Mouse (Mus musculus): ENCODE measurements around the gene Igfbp4. TPM values are rescaled to one million over a fixed set of nuclear protein-coding genes. Genes with fewer than 3 reads are reported as not detected.

The Igfbp4 gene
- polyA plus RNA-seq, 1 experiment from 2014 or later: 125 TPM

DNA sequence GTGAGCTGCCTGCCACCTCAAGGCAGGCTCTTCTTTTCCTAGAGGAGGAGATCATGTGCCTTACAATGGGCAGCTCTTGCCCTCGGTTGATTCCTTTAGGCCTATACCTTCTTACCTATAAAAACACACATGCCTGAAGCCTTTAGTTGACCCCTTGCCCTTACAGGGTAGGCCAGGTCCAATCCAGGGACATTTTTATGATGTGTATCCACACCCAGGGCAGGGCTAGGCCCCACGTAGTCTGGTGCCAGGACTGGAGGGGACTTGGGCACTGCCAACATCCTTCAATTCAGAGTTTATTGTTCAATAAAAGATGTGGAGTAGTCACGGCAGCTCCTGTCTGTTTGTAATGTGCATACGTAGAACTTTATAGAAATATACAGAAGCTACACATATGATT, 55.4 kb downstream of the Igfbp4 start:
- DNase-seq (ENCODE audit: low spot score) (no peak), ATAC-seq (no peak)
- Histone ChIP-seq H3K9me3 (replicated peaks; ENCODE audit: control insufficient read depth, low read length) (no peaks in the 10 kb centered on the region; the same call in 1 of the 2 replicates), H3K27ac (ENCODE audit: low read depth, low read length) (no peak overlapping the region), H3K4me1 (ENCODE audit: control insufficient read depth, insufficient read depth, low read length) (no peaks in the 10 kb centered on the region), H3K9ac (ENCODE audit: low read length) (no peak overlapping the region), H3K36me3 (ENCODE audit: control insufficient read depth, insufficient read depth, low read length) (no peaks in the 10 kb centered on the region), H3K4me3 (ENCODE audit: low read depth, low read length) (no peak overlapping the region), H3K4me2 (ENCODE audit: low read length) (no peak overlapping the region), H3K27me3 (replicated peaks; ENCODE audit: control insufficient read depth, insufficient read depth, low read length) (no peaks in the 10 kb centered on the region)
- WGBS: 73% methylated on average over 4 of the region's 4 CpGs

DNA sequence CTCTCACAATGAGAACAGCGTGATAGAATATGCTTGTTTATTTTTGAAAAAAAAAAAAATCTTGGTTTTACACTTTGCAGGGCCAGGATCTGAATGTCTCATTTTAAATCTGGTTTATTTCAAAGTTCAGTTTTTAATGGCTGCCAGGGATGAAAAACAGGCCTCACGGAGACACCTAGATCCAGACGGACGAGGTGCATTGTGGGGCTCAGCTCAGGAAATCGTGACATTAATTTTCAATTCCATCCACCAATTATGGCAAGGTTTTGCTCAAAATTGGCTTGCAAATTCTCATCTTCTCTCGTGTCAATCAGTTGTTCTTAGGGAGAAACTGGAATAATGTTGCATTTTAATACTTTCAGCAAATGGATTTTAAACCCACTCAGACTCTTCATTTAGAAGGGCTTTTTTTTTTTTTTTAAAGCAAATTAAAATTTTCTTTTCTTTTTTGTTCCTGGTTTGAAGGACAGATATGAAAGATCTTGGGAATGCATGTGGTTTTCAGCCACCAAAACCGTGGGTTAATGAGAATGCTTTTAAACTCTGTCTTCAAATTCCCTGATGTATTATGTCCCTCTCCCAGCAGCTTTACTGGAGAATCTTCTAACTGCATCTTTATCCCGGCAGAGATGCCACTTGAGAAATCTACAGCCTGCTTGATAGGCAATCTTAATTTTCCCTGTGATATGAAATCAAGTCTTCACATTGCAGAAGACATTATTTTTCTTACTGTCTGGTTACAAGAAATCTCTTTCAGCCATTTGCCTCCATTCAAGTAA, 56.1 kb downstream of the Igfbp4 start:
- no peak overlapping the region for H3K4me3 ChIP-seq (ENCODE audit: low read depth, low read length)
- no peak overlapping the region for H3K27ac ChIP-seq (ENCODE audit: low read depth, low read length)
- 77% methylated on average over 8 of the region's 8 CpGs for WGBS
- H3K9me3 ChIP-seq (replicated peaks; ENCODE audit: control insufficient read depth, low read length): no peaks in the 10 kb centered on the region; the same call in 1 of the 2 replicates
- H3K27me3 ChIP-seq (replicated peaks; ENCODE audit: control insufficient read depth, insufficient read depth, low read length): no peaks in the 10 kb centered on the region
- H3K36me3 ChIP-seq (ENCODE audit: control insufficient read depth, insufficient read depth, low read length): no peaks in the 10 kb centered on the region
- no peak overlapping the region for H3K4me2 ChIP-seq (ENCODE audit: low read length)
- ATAC-seq: no peak
- peak; percentile 6 for DNase-seq (ENCODE audit: low spot score)
- H3K4me1 ChIP-seq (ENCODE audit: control insufficient read depth, insufficient read depth, low read length): no peaks in the 10 kb centered on the region
- H3K9ac ChIP-seq (ENCODE audit: low read length): no peak overlapping the region

DNA sequence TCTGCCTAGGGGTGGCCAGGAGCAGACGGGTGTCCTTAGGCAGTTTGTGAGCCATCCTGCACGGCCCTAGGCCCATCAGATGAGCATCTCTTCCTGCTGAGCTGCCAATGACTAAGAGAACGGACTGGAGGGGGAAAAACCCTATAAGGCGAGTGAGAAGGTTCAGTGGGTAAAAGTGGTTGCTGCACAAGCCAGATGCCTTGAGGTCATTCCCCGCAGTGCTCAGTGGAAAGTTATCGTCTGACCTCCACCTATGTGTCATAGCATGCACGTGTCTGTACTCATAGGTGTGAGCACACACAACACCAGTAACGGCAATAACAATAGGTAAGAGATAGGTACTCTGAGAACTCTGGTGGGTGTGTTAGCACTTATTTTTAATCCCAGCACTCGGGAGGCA, 57.9 kb downstream of the Igfbp4 start:
- H3K4me2 ChIP-seq (ENCODE audit: low read length): no peak overlapping the region
- H3K9ac ChIP-seq (ENCODE audit: low read length): no peak overlapping the region
- no peak overlapping the region for H3K4me3 ChIP-seq (ENCODE audit: low read depth, low read length)
- H3K36me3 ChIP-seq (ENCODE audit: control insufficient read depth, insufficient read depth, low read length): no peaks in the 10 kb centered on the region
- WGBS: 88% methylated on average over 9 of the region's 9 CpGs
- no peaks in the 10 kb centered on the region for H3K27me3 ChIP-seq (replicated peaks; ENCODE audit: control insufficient read depth, insufficient read depth, low read length)
- H3K9me3 ChIP-seq (replicated peaks; ENCODE audit: control insufficient read depth, low read length): no peaks in the 10 kb centered on the region; the same call in 1 of the 2 replicates
- H3K4me1 ChIP-seq (ENCODE audit: control insufficient read depth, insufficient read depth, low read length): no peaks in the 10 kb centered on the region
- no peak overlapping the region for H3K27ac ChIP-seq (ENCODE audit: low read depth, low read length)
- DNase-seq (ENCODE audit: low spot score): no peak
- ATAC-seq: no peak

DNA sequence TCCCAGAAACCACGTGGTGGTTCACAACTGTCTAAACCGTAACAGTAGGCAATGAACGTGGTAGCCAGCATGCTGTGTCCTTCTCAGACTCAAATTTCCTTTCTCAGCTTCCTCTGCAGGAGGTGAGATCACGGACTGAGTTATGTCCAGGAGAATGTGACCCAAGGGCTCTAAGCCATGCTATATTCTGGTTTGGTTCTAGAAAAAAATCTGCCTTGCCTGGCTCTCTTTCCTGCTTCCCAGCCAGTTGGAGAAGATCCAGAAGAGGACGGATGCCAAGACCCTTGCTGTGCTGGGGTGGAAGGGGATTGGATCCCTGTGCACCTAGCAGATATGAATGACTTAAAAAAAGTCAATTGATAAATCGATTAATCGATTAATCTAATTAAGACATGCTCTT, 58.5 kb downstream of the Igfbp4 start:
- Histone ChIP-seq H3K36me3 (ENCODE audit: control insufficient read depth, insufficient read depth, low read length) (no peaks in the 10 kb centered on the region), H3K4me1 (ENCODE audit: control insufficient read depth, insufficient read depth, low read length) (no peaks in the 10 kb centered on the region), H3K9me3 (replicated peaks; ENCODE audit: control insufficient read depth, low read length) (no peaks in the 10 kb centered on the region; the same call in 1 of the 2 replicates), H3K4me2 (ENCODE audit: low read length) (no peak overlapping the region), H3K27ac (ENCODE audit: low read depth, low read length) (no peak overlapping the region), H3K27me3 (replicated peaks; ENCODE audit: control insufficient read depth, insufficient read depth, low read length) (no peaks in the 10 kb centered on the region), H3K9ac (ENCODE audit: low read length) (no peak overlapping the region), H3K4me3 (ENCODE audit: low read depth, low read length) (no peak overlapping the region)
- WGBS: 83% methylated on average over 7 of the region's 7 CpGs
- DNase-seq (ENCODE audit: low spot score): no peak
- no peak for ATAC-seq

DNA sequence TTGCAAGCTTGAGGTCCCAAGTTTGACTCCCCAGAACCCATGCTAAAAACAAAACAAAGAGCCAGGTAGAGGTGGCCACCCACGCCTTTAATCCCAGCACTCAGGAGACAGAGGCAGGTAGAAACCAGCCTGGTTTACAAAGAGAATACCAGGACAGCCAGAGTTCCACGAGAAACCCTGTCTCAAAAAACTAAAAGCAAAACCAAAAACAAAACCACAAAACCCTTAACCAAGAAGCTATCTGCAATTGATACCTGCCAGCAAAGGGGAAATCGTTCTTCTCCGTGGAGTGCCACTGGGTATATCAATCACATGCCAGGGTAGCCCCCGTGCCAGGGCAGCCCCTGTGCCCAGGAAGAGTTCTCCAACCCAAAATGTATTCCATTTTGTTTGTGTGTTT, 59.2 kb downstream of the Igfbp4 start:
- Histone ChIP-seq H3K36me3 (ENCODE audit: control insufficient read depth, insufficient read depth, low read length) (no peaks in the 10 kb centered on the region), H3K27me3 (replicated peaks; ENCODE audit: control insufficient read depth, insufficient read depth, low read length) (no peaks in the 10 kb centered on the region), H3K4me1 (ENCODE audit: control insufficient read depth, insufficient read depth, low read length) (no peaks in the 10 kb centered on the region), H3K4me3 (ENCODE audit: low read depth, low read length) (no peak overlapping the region), H3K9me3 (replicated peaks; ENCODE audit: control insufficient read depth, low read length) (no peaks in the 10 kb centered on the region), H3K9ac (ENCODE audit: low read length) (no peak overlapping the region), H3K27ac (ENCODE audit: low read depth, low read length) (no peak overlapping the region), H3K4me2 (ENCODE audit: low read length) (no peak overlapping the region)
- DNase-seq (ENCODE audit: low spot score) (no peak), ATAC-seq (no peak)
- WGBS: 89% methylated on average over 5 of the region's 5 CpGs

DNA sequence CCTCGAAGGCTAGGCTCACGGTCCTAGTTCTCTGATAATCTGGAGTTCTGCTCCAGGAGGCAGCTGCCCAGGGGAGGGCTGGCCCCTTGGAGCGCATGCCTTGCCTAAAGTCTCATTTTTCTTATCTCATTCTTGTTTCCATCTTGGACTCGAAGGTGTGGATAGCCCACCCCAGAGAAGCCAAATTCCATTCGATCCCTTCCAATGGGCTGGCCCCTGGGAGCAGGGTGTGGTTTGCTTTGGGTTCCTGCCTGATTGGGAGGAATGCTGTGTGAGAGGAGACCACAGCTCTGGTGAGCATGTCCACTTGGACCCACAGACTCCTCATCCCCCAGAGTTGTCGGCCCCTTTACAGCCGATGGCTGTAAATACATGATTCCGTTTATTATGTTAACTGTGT, 60.6 kb downstream of the Igfbp4 start:
- no peak for ATAC-seq
- no peaks in the 10 kb centered on the region for H3K4me1 ChIP-seq (ENCODE audit: control insufficient read depth, insufficient read depth, low read length)

DNA sequence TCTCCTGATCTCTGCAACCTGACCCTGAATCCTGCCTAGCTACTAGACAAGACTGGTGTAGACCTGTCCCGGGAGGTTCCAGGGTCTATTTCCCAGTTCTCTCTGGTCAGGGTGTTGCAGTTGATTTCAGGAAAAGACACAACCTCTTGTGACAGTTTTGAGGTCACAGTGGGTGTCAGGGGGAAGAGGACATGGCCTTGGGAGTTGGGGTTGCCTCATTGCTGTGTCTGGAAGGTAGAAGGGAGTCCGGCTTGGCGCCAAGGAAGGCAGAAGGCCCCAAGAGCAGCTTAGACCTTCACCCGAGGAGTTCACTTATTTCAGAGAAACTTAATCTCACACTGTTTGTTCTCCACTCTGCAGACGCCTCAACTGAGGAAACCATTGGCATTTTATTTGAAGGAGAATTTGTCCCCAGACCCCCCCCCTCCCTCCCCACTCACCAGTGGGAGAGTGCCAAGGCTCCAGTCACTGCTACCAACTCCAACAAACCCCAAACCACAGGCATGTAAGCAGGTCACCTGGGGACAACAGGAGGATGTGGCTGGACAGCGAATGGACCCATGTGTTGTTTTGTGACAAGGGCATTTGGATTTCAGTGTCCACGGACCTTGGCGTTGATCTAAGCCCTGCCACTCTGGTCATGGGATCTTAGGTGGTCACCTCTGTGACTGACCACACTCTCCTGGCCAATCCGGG, 61.7 kb downstream of the Igfbp4 start:
- no peak overlapping the region for H3K4me2 ChIP-seq (ENCODE audit: low read length)
- DNase-seq (ENCODE audit: low spot score) (no peak), ATAC-seq (no peak)
- WGBS: 87% methylated on average over 9 of the region's 9 CpGs
- H3K4me1 ChIP-seq (ENCODE audit: control insufficient read depth, insufficient read depth, low read length): no peaks in the 10 kb centered on the region
- H3K27ac ChIP-seq (ENCODE audit: low read depth, low read length): no peak overlapping the region
- no peaks in the 10 kb centered on the region for H3K27me3 ChIP-seq (replicated peaks; ENCODE audit: control insufficient read depth, insufficient read depth, low read length)
- H3K36me3 ChIP-seq (ENCODE audit: control insufficient read depth, insufficient read depth, low read length): no peaks in the 10 kb centered on the region
- H3K9ac ChIP-seq (ENCODE audit: low read length): no peak overlapping the region
- no peaks in the 10 kb centered on the region for H3K9me3 ChIP-seq (replicated peaks; ENCODE audit: control insufficient read depth, low read length)
- H3K4me3 ChIP-seq (ENCODE audit: low read depth, low read length): no peak overlapping the region

More for the DNA sequence above, 60.6 kb downstream of the Igfbp4 start:
- H3K9me3 ChIP-seq (replicated peaks; ENCODE audit: control insufficient read depth, low read length): no peaks in the 10 kb centered on the region
- no peak overlapping the region for H3K27ac ChIP-seq (ENCODE audit: low read depth, low read length)
- no peak overlapping the region for H3K4me2 ChIP-seq (ENCODE audit: low read length)
- H3K9ac ChIP-seq (ENCODE audit: low read length): no peak overlapping the region
- H3K36me3 ChIP-seq (ENCODE audit: control insufficient read depth, insufficient read depth, low read length): no peaks in the 10 kb centered on the region
- WGBS: 90% methylated on average over 8 of the region's 8 CpGs
- no peak for DNase-seq (ENCODE audit: low spot score)
- no peaks in the 10 kb centered on the region for H3K27me3 ChIP-seq (replicated peaks; ENCODE audit: control insufficient read depth, insufficient read depth, low read length)
- no peak overlapping the region for H3K4me3 ChIP-seq (ENCODE audit: low read depth, low read length)

All from forebrain, embryonic 14.5 days (tissue).